Mouse (Mus musculus) layer of hippocampus, adult 9-11 months (tissue): ENCODE results near the gene Cux1.

Experiments
- DNase-seq: peaks from one replicate; pipeline ENCODE4 v3.0.0; 2022

Cux1 gene

DNA sequence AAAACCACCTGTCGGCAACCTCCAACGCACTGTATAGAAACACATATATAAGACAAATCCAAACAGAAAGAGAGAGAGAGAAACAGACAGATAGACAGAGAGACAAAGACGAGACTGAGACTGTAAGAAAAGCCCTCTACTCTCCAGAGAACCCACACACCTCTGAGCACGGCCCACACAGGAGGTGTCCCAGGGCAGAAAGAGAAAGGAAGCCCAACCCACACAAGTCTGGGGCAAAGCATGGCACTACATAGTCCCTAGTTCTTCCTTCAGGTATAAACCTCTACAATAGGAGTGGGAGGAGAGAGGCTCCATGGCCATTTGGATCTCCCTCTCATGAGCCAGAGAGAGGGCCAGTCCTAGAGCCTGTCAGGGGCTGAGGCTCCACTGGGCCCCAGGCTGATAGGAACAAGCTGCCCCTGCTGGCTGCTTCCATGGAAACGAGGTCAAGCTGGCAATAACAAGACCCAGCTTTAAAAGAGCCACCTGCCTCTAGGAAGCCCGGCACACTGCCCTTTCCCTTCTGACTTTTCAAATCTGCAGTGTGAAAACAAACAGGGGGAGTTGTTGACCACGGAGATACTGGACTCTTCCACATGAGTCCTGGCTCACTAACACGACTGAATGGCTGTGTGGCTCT lies 99.8 kb downstream of the Cux1 start:
- DNase-seq: no peak

DNA sequence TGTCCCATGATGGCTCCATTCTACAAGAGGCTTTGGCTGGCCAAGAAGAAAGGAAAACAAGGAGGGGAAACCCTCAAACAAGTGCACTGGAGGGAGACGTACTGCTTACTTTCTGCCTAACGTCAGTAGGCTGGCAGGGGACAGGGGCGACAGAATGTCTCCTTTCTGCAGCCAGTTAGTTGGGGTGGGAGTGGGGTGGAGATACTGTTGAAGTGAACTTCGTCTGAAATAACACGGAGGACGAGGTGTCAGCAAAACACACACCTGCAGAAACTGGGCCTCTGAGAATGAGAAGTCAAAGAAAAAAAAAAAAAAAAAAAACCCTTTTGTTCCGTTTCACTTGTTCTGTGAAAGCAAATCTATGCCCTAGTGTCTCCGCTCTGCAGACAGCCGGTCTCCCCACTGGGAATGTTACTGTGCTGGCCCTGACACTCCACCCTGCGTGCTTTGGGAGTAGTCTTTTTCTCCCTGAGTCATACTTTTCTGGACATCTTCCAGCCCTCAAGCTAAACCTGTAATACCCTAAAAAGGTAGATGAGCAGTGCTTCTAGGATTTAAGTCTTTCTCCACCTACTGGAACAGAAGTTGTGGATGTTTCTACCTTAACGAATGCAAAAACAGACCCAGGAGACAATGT lies 101.4 kb downstream of the Cux1 start:
- no peak for DNase-seq

DNA sequence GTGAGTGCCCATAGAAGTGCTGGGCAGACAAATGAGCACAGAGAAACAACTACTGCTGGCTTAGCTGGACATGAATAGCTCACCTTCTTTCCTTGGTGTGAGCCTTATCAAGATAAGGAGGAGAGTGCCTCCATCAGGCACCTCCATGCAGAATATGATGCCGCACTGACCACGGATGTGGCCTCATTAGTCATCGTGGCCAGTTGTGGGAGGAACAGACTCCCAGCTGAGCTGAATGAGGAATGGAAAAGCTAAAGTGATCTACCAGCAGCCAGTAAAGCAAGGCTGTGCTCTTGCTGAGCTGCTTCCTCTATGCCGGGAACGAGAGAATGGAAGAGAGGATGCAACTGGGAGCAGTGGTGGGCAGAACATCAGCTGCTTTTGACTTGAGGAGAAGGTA lies 101.9 kb downstream of the Cux1 start:
- DNase-seq: no peak

DNA sequence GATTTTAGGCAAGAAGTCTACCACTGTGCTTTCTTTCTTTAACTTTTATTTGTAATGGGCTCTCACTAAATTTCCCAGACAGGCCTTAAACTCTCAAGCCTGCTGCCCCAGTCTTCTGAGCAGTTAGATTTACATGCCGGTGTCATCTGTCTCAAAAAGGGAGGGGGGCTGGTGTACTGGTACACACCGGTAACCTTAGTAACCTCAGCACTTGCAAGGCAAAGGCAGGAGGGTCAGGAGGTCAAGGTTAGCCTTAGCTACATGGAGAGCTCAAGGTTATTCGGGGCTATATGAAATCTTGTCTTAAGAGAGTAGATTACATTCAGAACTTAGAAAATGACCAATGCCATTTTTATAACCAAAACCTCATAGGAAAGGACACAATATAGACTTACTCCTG lies 102.4 kb downstream of the Cux1 start:
- DNase-seq: no peak

DNA sequence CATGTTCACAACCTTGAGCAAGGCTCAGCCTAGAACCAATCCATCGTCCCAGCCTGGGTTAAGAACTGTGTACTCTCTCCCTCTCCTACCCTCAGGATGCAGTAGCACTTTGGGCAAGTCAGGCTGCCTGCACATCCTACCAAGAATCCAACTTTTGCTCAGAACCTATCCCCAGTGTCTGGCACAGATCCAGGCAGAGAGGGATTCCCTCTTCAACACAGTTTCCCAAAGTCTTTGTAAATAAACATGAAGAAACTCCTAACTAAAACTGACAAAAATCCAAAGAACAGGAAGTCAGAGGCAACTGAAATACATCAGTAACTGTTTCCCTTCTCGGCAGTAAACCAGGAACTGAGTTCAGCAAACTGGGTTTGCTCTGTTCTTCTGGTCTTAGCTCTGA lies 103.2 kb downstream of the Cux1 start:
- DNase-seq: no peak

DNA sequence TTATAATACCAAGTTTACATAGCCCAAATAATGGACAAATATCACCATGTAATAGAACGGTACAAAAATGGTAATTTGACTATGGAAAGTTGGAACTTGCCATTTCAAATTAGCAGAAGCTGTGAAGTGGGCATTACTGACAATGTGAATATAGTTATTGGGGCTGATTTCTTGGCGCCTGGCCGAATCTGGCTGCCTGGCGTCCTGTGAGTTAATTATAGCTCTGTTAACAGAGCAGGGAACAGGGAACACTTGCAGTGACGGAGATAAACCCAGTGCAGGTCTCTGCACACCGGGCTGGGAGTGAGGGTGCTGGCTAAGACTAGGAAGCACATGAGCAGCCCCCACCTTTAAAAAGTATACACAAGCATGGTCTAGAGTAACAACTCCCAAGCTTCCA lies 104.7 kb downstream of the Cux1 start:
- DNase-seq: no peak

DNA sequence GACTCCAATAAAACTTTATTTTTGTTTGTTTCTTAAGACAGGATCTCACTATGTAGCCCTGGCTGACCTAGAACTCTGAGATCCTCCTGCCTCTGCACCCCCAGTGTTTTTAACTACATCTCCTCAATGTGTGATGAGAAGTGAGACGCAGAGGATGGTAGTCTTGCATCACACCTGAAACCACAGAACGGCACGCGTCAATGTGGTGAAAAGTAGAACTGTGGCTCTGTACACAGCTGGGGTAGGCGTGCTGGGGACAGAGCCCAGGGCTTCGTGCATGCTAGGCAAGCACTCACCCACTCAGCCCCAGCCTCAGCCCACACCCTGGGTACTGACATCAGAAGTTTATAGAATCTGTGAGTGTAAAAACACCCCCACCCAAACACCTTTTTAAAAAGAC lies 107.4 kb downstream of the Cux1 start:
- no peak for DNase-seq

DNA sequence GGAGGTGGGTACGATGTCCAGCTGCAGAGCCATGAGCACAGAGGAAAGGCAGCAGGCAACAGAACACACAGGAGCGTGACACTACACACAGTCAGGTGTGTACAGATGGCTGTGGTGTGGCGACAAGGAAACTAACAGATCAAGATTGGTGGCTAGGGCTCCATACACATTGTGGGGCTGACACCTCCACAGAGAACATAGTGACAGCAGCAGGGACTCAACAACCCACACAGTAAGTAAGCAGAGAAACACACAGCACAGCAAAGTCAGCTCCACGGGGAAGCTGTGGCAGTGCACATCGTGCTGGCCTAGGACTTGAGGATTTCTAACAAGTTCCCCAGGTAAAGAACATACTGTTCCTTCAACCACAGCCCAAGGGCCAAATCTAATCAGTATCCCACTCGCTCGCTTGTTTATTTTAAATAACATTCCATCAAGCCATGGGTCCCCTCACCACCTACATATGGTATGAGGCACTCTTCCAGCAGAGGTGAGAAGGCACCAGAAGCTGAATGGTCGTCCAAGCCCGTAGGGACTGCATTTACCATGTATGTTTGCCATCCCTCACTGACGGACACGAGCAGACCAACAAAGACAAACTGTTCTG lies 108.3 kb downstream of the Cux1 start:
- DNase-seq: no peak

DNA sequence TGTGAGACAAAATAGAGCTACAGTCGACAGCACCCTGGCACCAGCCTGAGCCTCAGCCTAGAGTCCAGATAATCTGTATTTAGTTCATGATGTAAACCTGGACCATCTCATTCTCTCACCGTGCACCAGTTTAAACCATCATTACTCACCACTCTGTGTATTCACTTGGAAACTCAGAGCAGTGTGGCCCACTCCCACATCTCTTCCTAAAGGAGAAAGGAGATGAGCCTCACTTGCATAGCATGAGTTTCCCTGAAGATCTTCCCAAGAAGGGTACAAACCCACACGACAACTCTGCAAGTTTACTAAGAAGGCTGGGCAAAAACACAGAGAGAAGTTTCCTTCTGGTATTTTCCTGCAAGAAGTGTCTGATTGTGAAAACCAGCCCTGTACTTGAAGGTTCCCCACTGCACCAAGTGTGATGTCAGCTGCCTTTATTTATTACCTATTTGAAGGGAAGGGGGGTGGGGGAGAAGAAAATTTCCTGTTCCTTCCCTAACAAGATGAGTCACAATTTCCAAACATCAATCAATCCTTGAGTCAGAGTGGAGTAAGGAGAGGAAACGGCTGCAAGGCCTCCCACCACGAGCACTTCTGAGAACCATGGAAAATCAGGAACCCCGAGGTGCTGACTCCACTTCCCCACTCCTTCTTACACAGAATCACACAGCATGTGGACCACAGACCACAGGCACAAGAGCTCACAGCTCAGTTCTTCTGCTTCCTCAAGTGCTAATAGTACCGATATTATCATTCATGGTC lies 109.0 kb downstream of the Cux1 start:
- DNase-seq: peak; percentile 73

DNA sequence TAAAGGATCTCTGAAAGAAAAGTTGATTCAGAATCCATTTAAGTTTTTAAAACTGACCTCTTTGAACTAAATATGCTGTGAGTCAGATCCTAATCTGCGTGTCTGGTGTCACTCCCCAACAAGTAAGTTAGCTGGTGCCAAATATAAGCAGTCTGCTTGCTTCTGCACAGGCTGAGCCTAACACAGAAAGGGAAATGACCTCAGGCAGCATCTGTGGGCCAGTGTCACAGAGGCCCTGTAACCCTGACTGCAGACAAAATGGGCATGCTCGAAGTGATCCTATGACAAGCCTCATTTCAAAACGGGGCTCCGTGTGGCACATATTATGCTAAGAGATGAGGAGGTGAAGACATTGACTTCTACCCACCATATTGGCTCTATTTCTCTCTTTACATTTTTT lies 110.9 kb downstream of the Cux1 start:
- peak; percentile 44 for DNase-seq

DNA sequence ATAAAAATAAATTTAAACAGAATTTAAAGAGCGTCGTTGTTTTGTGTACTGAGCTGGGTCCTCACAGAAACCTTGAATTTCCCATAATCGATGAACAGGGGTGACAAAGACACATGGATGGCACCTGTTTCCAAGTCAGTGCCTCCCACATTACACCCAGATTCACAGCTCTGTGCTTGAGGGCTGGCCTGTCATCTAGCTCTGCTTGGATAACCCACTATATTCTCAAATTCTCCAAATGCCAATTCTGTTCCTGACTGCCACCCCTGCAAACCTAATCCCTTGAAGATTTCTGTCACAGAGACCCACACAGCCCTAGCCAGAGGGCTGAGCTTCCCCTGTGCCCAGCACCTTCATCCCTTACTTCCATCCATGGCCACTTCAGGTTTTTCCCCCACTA lies 114.6 kb downstream of the Cux1 start:
- no peak for DNase-seq

DNA sequence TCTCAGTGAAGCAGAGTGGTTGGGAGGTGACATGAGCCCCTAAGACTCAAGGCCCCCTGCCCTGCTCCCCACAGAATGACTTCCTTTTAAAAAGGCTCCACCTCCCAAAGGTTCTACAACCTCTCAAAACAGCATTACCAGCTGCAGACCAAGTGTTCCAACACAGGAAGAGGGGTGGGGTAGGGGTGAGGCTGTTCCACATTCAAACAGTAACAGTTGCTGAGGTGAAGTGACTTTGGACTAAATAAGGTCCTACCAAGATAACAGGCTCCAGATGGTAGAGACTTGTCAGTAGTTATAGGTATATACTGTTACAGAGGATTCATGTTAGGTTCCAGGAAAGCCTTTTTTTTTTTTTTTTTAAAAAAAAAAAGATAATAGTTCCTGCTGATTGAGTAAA lies 117.5 kb downstream of the Cux1 start:
- no peak for DNase-seq

DNA sequence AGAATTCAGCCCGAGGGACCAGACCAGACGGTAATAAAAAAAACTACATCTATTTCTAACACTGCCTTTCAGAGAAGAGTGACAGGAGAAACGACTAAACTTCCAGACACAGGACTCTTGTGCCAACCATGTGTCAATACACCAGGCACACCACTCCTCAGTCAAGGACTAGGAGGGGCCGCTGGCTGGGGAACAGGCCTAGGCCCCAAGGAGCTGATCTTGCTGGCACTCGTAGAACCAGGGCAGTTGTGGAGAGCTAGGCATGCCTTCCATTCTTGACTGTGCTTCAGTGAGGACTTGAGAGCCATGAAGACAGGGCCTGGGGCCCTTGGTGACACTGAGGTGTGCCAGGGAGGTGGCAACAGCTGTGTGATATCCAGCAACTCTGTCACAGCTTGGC lies 121.3 kb downstream of the Cux1 start:
- DNase-seq: no peak

DNA sequence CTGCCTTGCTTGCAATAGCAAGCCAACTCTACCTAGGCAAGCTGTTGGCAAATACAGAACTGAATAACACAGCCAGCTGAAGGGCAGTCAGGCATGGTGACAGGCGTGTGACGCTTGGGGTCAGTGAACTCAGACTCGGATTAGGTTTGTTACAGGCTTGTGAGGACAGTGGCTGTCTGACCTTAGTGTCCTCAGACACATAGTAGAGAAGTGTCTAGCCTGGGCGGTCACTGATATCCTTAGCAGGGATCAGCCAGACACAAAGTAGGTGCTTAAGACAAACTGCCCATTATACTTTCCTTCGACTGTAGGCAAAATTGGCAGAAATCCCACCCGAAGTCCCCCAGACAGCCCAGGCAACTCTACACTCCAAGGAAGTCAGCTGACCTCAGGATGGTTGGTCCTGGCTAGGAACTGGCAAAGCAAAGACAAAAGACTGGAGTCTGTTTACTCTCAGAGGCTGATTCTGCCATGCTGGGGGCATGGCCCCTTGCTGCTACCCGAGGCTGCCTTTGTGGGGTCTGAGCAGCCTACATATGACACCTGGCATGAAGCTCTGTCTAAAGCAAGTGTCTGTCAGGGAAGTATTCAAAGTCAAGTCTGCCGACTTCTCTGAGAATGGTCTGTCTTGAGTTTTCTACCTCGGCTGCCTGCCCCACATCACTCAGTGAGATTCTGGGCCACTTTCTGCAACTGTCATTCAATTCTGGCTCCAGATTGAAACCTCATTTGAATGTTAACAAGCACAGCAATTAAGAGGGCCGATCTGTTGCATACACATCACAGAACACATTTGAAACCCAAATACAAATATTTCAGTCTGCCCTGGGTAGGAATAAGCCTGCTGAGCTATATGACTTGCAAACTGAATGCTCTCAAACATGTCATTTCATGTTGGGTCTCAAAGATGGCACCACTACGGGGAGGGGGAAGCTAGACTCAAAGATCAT lies 124.8 kb downstream of the Cux1 start:
- DNase-seq: no peak

DNA sequence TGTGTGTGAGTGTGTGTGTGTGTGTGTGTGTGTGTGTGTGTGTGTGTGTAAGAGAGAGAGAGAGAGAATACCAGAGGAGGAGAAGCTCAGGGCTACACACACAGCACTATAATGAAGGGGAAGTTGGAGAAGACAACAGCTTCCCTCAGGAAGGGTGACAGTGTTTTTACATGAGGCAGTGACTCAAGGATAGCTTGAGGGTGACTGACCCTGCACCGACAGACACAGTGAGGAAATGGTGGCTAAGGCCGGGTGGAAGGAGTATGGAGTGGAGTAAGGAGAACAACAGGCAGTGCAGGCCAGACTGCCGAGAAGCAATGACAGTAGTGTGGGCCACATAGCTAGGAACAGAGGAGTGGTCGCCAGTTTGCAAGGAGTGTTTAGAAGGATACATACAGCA lies 137.6 kb downstream of the Cux1 start:
- DNase-seq: no peak

DNA sequence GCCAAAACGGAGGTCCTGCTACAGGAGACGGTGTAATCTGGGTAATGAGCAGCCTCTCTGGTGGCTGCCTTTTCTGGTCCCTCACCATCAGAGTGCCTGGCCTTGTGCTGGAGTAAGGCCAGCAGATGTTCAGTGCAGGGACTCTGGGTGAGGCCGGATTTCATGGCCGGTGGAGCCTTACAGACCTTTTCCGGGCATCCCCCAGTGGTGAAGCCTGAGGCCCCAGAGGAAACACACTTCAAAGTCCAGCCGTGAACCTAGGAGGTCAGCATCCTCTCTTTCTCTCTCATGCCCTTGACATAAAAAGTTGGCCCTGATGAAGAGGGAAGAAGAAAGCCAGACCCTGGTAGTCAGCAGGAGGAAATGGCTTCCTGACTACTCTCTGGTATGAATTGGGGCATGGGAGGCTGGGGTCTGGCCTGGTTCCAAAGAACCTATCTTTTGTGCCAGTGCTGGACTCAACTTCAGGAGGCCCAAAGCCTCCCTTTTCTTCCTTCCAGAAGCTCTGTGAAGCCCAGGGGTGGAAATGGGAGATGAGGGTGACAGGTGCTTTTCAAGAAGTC lies 138.7 kb downstream of the Cux1 start:
- no peak for DNase-seq

DNA sequence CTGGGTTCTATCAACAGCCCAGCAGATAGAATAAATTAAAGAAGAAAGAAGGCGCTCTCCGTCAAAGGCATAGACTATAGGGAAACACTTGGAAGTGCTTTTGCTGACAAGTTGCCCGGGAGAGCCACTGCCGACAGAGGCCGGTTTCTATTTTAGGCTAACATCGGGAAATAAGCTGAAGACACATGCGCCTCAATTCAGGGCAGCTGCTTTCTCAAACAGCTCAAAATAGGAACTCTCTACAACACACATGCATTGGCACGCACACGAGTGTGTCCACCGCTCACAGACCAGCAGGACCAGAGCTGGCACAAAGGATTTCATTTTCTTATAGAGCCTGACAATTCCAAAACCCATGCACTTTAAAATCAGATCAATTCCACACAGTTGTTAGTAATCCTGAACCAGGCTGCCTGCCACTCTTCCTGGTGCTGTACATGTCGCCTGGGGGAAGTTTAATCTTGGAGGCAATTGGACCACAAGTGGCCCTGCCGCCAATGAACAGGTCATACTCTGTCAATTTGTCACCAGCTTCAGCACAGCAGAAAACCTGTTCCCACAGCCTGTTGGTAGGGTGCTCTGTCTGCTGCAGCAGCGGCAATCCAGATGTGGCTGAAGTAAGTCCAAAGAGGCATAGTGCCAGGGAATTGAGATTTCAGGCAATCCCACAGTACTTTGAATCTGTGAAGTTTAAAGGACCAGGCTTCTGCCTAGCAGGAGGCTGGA lies 139.4 kb downstream of the Cux1 start:
- peak; percentile 50 for DNase-seq

DNA sequence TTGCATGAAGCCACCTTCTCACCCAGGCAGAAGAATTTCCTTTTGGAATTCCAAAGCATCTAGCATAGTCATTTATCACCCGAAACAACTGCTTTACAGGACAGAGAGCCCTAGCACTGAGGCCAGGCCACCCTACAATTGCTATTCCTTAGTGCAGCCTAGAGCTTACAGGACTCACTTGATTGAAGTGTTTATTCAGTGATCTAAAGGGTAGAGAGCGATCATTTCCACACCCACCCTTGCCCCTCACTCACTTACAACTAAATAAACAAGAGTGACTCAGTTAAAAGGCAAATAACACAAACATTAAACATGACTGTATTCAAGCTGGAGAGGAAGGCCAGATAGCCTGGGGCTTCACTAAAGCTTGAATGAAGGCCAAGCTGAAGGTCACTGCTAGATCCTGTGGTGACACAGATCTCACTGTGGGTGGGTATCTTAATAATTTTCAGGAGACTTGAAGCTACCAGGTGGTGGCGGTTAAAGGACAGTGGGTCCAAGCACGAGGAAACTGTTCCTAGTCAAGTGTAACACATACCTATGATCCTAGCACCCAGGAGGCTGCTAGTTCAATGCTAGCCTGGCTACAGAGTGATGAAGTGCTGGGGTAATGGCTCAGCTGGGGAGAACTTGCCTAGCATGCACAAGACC lies 140.0 kb downstream of the Cux1 start:
- no peak for DNase-seq

DNA sequence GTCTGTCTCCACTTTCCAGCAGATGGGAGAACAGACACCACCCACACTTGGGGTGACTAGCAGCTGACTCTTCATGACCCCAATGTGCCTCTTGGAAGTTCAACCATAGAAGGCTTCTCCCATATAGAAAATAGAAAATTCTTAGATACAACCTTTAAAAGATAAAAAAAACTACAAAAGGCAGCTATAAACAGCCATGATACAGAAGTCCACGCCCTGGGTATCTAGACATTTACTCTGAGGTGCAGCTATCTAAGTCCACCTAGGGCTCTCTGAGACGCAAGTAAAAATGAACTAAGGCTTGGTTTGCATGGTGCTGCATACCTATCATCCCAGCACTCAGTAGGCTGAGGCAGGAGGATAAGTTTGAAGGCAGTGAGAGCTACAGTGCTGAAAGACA lies 144.3 kb downstream of the Cux1 start:
- no peak for DNase-seq

DNA sequence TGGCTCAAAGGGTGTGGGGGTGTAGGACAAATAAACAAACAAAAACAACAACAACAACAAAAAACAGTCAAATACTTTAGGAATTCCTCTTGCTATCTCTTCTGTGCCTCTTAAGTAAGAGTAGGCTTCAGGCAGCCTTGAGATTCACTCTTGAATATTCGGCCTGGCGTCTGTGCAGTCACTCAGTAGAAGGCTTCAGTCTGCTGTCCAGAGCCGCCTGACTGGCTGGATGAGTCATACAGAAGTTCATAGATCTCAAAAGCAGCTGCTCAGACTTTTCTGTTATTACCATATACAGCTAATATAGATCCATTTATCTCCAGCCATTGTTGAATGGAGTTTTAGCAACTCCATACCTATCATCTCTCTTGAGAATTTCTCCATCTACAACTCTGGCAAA lies 145.4 kb downstream of the Cux1 start:
- DNase-seq: no peak

DNA sequence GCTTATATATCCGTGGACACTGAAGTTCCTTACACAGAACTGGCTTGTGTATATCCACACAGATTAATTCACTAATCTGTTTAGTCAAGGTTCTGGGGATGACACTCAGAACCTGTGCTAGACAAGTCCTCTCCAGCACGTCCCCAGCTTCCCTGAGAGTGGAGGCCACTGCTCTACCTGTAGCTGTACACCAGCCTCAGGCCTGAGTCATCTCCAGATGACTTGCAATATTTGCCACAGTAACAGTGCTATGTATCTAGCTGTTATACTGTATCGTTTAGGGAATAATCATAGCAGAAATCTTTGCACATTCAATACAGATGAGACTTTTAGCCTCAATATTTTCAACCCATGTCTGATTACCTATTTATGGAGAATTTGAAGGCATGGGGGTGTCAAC lies 146.0 kb downstream of the Cux1 start:
- no peak for DNase-seq
